Mouse (Mus musculus) MEL (cell line): ENCODE measurements at regions not wholly inside any gene's neighbourhood (a gene's known extent, or its start where the extent isn't known, plus 50 kb on each side); places are given as distances from the start of the nearest gene placed in this dataset.

Source experiments
- DNase-seq: peaks from one replicate; pipeline ENCODE4 v3.0.0; 2011; ENCODE audit warnings: low read depth, low spot score
- H3K27ac ChIP-seq: 2 replicates; pipeline ENCODE4 v1.5.1; 2012; ENCODE audit warnings: low read depth, mild to moderate bottlenecking, control low read depth, low read length, moderate library complexity; ENCODE audit not compliant: control insufficient read depth
- H3K27me3 ChIP-seq, 2 experiments: fragments of 150-350 bp in 1 of 2; sonication (generic) in 1 of 2; 2 replicates each; pipeline ENCODE4 v1.6.1; 2012; ENCODE audit warnings: low read length in 2 of 2, mild to moderate bottlenecking in 2 of 2, improper control_type of control experiment in 1 of 2, moderate library complexity in 1 of 2; ENCODE audit not compliant: insufficient read depth in 2 of 2, control insufficient read depth in 1 of 2
- H3K36me3 ChIP-seq, 2 experiments: 2 replicates each; pipeline ENCODE4 v1.6.1; 2012 to 2014; ENCODE audit warnings: low read length in 2 of 2, improper control_type of control experiment in 1 of 2, inconsistent platforms in 1 of 2, mild to moderate bottlenecking in 1 of 2; ENCODE audit not compliant: insufficient read depth in 2 of 2, control insufficient read depth in 1 of 2
- H3K4me1 ChIP-seq, 2 experiments: fragments of 150-350 bp in 1 of 2; sonication (generic) in 1 of 2; 2 replicates each; pipeline ENCODE4 v1.6.1; 2012; ENCODE audit warnings: low read length in 2 of 2, improper control_type of control experiment in 1 of 2, mild to moderate bottlenecking in 1 of 2; ENCODE audit not compliant: insufficient read depth in 2 of 2, control insufficient read depth in 1 of 2
- H3K4me3 ChIP-seq, 2 experiments: fragments of 150-350 bp in 1 of 2; sonication (generic) in 1 of 2; 2 replicates each; pipeline ENCODE4 v1.5.1; 2012; ENCODE audit warnings: low read depth in 2 of 2, low read length in 2 of 2, mild to moderate bottlenecking in 2 of 2, moderate library complexity in 2 of 2, control low read depth in 1 of 2, improper control_type of control experiment in 1 of 2; ENCODE audit not compliant: control insufficient read depth in 1 of 2, insufficient read depth in 1 of 2
- H3K79me2 ChIP-seq: 2 replicates; pipeline ENCODE4 v1.6.1; 2012; ENCODE audit warnings: mild to moderate bottlenecking, low read length, moderate library complexity; ENCODE audit not compliant: control insufficient read depth, poor library complexity, insufficient read depth
- H3K9ac ChIP-seq: 2 replicates; pipeline ENCODE4 v1.6.1; 2012; ENCODE audit warnings: low read depth, mild to moderate bottlenecking, control low read depth, low read length, moderate library complexity; ENCODE audit not compliant: control insufficient read depth, poor library complexity, severe bottlenecking
- H3K9me3 ChIP-seq: fragments of 150-350 bp; sonication (generic); replicated peaks from 2 replicates; pipeline ENCODE4 v1.6.1; 2012; ENCODE audit warnings: mild to moderate bottlenecking, low read length, improper control_type of control experiment, moderate library complexity; ENCODE audit not compliant: insufficient read depth
- CHD1 ChIP-seq: IDR thresholded peaks from 2 replicates; pipeline ENCODE4 v1.6.1; 2012; ENCODE audit warnings: low read depth, mild to moderate bottlenecking, inconsistent platforms, low read length, improper control_type of control experiment
- CHD2 ChIP-seq: IDR thresholded peaks from 2 replicates; pipeline ENCODE4 v1.6.1; 2011; ENCODE audit warnings: low read length, improper control_type of control experiment
- CTCF ChIP-seq, 3 experiments: IDR thresholded peaks in 2 of 3; conservative IDR thresholded peaks in 1 of 3; 2 replicates each; pipeline ENCODE4 v1.5.1; 2011 to 2012; ENCODE audit warnings: low read length in 3 of 3, low read depth in 2 of 3, mild to moderate bottlenecking in 2 of 3, improper control_type of control experiment in 1 of 3, inconsistent platforms in 1 of 3, mixed read lengths in 1 of 3, moderate library complexity in 1 of 3; ENCODE audit not compliant: control insufficient read depth in 1 of 3, insufficient read depth in 1 of 3, poor library complexity in 1 of 3, severe bottlenecking in 1 of 3
- ELF1 ChIP-seq: IDR thresholded peaks from 2 replicates; pipeline ENCODE4 v1.6.1; 2014; ENCODE audit warnings: low read depth, mild to moderate bottlenecking, inconsistent platforms, low read length, improper control_type of control experiment, moderate library complexity
- EP300 ChIP-seq, 2 experiments: IDR thresholded peaks; 2 replicates each; pipeline ENCODE4 v1.6.1; 2011; ENCODE audit warnings: improper control_type of control experiment in 2 of 2, low read length in 2 of 2, low read depth in 1 of 2, mild to moderate bottlenecking in 1 of 2
- ETS1 ChIP-seq: IDR thresholded peaks from 2 replicates; pipeline ENCODE4 v1.6.1; 2012; ENCODE audit warnings: low read depth, mild to moderate bottlenecking, inconsistent platforms, low read length, improper control_type of control experiment, moderate library complexity
- HCFC1 ChIP-seq: IDR thresholded peaks from 2 replicates; pipeline ENCODE4 v1.6.1; 2012; ENCODE audit warnings: low read depth, mild to moderate bottlenecking, inconsistent platforms, low read length, improper control_type of control experiment, moderate library complexity
- MAFK ChIP-seq: IDR thresholded peaks from 2 replicates; pipeline ENCODE4 v1.6.1; 2011; ENCODE audit warnings: low read depth, mild to moderate bottlenecking, low read length, improper control_type of control experiment, borderline replicate concordance
- MAX ChIP-seq: IDR thresholded peaks from 2 replicates; pipeline ENCODE4 v1.6.1; 2011; ENCODE audit warnings: low read length, improper control_type of control experiment
- MEF2A ChIP-seq: IDR thresholded peaks from 2 replicates; pipeline ENCODE4 v1.6.1; 2014; ENCODE audit warnings: low read depth, mild to moderate bottlenecking, inconsistent platforms, low read length, improper control_type of control experiment; ENCODE audit not compliant: poor library complexity, insufficient replicate concordance, severe bottlenecking; ENCODE audit errors: extremely low read depth
- MXI1 ChIP-seq: IDR thresholded peaks from 2 replicates; pipeline ENCODE4 v1.6.1; 2011; ENCODE audit warnings: mild to moderate bottlenecking, low read depth, low read length, improper control_type of control experiment
- NELFE ChIP-seq: IDR thresholded peaks from 2 replicates; pipeline ENCODE4 v1.6.1; 2011; ENCODE audit warnings: low read depth, low read length, improper control_type of control experiment
- POLR2A ChIP-seq, 2 experiments: IDR thresholded peaks; 2 replicates each; pipeline ENCODE4 v1.6.1; 2011 to 2012; ENCODE audit warnings: low read length in 2 of 2, mild to moderate bottlenecking in 2 of 2, control low read depth in 1 of 2, improper control_type of control experiment in 1 of 2, low read depth in 1 of 2, moderate library complexity in 1 of 2; ENCODE audit not compliant: control insufficient read depth in 1 of 2, insufficient read depth in 1 of 2, poor library complexity in 1 of 2
- RCOR1 ChIP-seq: IDR thresholded peaks from 2 replicates; pipeline ENCODE4 v1.6.1; 2012; ENCODE audit warnings: low read depth, mild to moderate bottlenecking, inconsistent platforms, low read length, improper control_type of control experiment
- TAL1 ChIP-seq: IDR thresholded peaks from 2 replicates; pipeline ENCODE4 v1.6.1; 2012; ENCODE audit warnings: mild to moderate bottlenecking, inconsistent platforms, low read length, moderate library complexity, mixed read lengths
- TCF12 ChIP-seq: IDR thresholded peaks from 2 replicates; pipeline ENCODE4 v1.6.1; 2014; ENCODE audit warnings: low read depth, mild to moderate bottlenecking, inconsistent platforms, low read length, improper control_type of control experiment, moderate library complexity
- USF2 ChIP-seq, 2 experiments: IDR thresholded peaks; 2 replicates each; pipeline ENCODE4 v1.6.1; 2011 to 2012; ENCODE audit warnings: improper control_type of control experiment in 2 of 2, low read length in 2 of 2, borderline replicate concordance in 1 of 2, inconsistent platforms in 1 of 2, low read depth in 1 of 2, mild to moderate bottlenecking in 1 of 2; ENCODE audit not compliant: insufficient read depth in 1 of 2
- ZMIZ1 ChIP-seq: IDR thresholded peaks from 2 replicates; pipeline ENCODE4 v1.6.1; 2012; ENCODE audit warnings: low read depth, mild to moderate bottlenecking, inconsistent platforms, low read length, improper control_type of control experiment, moderate library complexity

GRCm38 (mm10) chr14:54113216-54113615, 140.7 kb downstream of the Dad1 start:
- no peaks in the 10 kb centered on the region for H3K9me3 ChIP-seq
- DNase-seq, result no peak
- H3K36me3 ChIP-seq, result peaks cover 0 to 20% of the 10 kb centered on the region in 2 experiments; a peak in 2 of 4 replicates
- no peaks in the 10 kb centered on the region for H3K79me2 ChIP-seq
- no peak overlapping the region for H3K9ac ChIP-seq
- no peaks in the 10 kb centered on the region; a peak in 1 of 4 replicates for H3K27me3 ChIP-seq
- H3K4me1 ChIP-seq, result peaks cover 5 to 19% of the 10 kb centered on the region in 2 experiments; a peak in 3 of 4 replicates
- no peak overlapping the region for H3K27ac ChIP-seq
- no peak overlapping the region for H3K4me3 ChIP-seq
- TF ChIP-seq NELFE (no peak), CHD2 (no peak), CHD1 (no peak), TCF12 (no peak), MXI1 (no peak), EP300 (IDR thresholded peaks at IDR 0.05; ENCODE audit: low read depth in 1 of 2, low read length in 2 of 2) (no peak), CTCF (IDR thresholded peaks at IDR 0.05 in 2 of 3, conservative IDR thresholded peaks at IDR 0.05 in 1 of 3; ENCODE audit: control insufficient read depth in 1 of 3, insufficient read depth in 1 of 3, low read depth in 2 of 3, low read length in 3 of 3, poor library complexity in 1 of 3, severe bottlenecking in 1 of 3) (no peak), ELF1 (no peak), MAX (no peak), MEF2A (no peak), RCOR1 (no peak), USF2 (IDR thresholded peaks at IDR 0.05; ENCODE audit: borderline replicate concordance in 1 of 2, insufficient read depth in 1 of 2, low read depth in 1 of 2, low read length in 2 of 2) (no peak), TAL1 (no peak), HCFC1 (no peak), MAFK (no peak), POLR2A (IDR thresholded peaks at IDR 0.05; ENCODE audit: control insufficient read depth in 1 of 2, insufficient read depth in 1 of 2, low read depth in 1 of 2, low read length in 2 of 2, poor library complexity in 1 of 2) (no peak), ZMIZ1 (no peak)

GRCm38 (mm10) chr14:54110971-54111370, 142.9 kb downstream of the Dad1 start:
- Histone ChIP-seq H3K4me3 (no peak overlapping the region), H3K36me3 (peaks cover 0 to 21% of the 10 kb centered on the region in 2 experiments; a peak in 2 of 4 replicates), H3K27me3 (no peaks in the 10 kb centered on the region; a peak in 1 of 4 replicates), H3K4me1 (peaks cover 5 to 22% of the 10 kb centered on the region in 2 experiments; a peak in 3 of 4 replicates), H3K79me2 (no peaks in the 10 kb centered on the region), H3K27ac (no peak overlapping the region), H3K9ac (no peak overlapping the region), H3K9me3 (no peaks in the 10 kb centered on the region)
- peak; percentile 71 for DNase-seq
- TF ChIP-seq ETS1 (peak; percentile 45; the same call in 1 of the 2 replicates), POLR2A (IDR thresholded peaks at IDR 0.05; ENCODE audit: control insufficient read depth in 1 of 2, insufficient read depth in 1 of 2, low read depth in 1 of 2, low read length in 2 of 2, poor library complexity in 1 of 2) (no peak)
